Mouse (Mus musculus) intestine, postnatal 0 days (tissue): ENCODE measurements around the gene Enc1. TPM values are rescaled to one million over a fixed set of nuclear protein-coding genes. Genes with fewer than 3 reads are reported as not detected.
"Not testable (repeated sequence)": the region's sequence is repeated elsewhere in the genome, so short reads cannot be mapped to it uniquely, and the experiment has no call there.

Experiments
- ATAC-seq: fragments of 200-750 bp; cut with Nextera tagmentation; 2 replicates; pipeline ENCODE4 v1.8.0; 2017; ENCODE audit warnings: mild to moderate bottlenecking, moderate TSS enrichment, moderate library complexity
- H3K27ac ChIP-seq: fragments of 300-500 bp; sonication (generic); 2 replicates; pipeline ENCODE4 v1.5.1; 2014; ENCODE audit warnings: mild to moderate bottlenecking, low read depth, low read length, moderate library complexity
- H3K27me3 ChIP-seq: fragments of 300-500 bp; sonication (generic); replicated peaks from 2 replicates; pipeline ENCODE4 v1.6.1; 2014; ENCODE audit warnings: low read length, mixed read lengths; ENCODE audit not compliant: control insufficient read depth, insufficient read depth
- H3K36me3 ChIP-seq: fragments of 300-500 bp; sonication (generic); 2 replicates; pipeline ENCODE4 v1.6.1; 2014; ENCODE audit warnings: mild to moderate bottlenecking, moderate library complexity; ENCODE audit not compliant: control insufficient read depth, insufficient read depth
- H3K4me1 ChIP-seq: fragments of 300-500 bp; sonication (generic); replicated peaks from 2 replicates; pipeline ENCODE4 v1.6.1; 2014; ENCODE audit warnings: antibody characterized with exemption, low read length, mixed read lengths; ENCODE audit not compliant: control insufficient read depth, insufficient read depth
- H3K4me2 ChIP-seq: fragments of 300-500 bp; sonication (generic); replicated peaks from 2 replicates; pipeline ENCODE4 v1.6.1; 2014; ENCODE audit warnings: low read depth, mild to moderate bottlenecking, moderate library complexity
- H3K4me3 ChIP-seq: fragments of 300-500 bp; sonication (generic); 2 replicates; pipeline ENCODE4 v1.5.1; 2014; ENCODE audit warnings: low read depth, low read length
- H3K9ac ChIP-seq: fragments of 300-500 bp; sonication (generic); 2 replicates; pipeline ENCODE4 v1.6.1; 2014; ENCODE audit warnings: mild to moderate bottlenecking, low read depth, low read length
- H3K9me3 ChIP-seq: fragments of 300-500 bp; sonication (generic); 2 replicates; pipeline ENCODE4 v1.6.1; 2016; ENCODE audit warnings: mixed run types; ENCODE audit not compliant: control insufficient read depth
- CTCF ChIP-seq: sonication (generic); IDR thresholded peaks from 2 replicates; pipeline ENCODE4 v1.5.1; 2016; ENCODE audit warnings: low read depth, mild to moderate bottlenecking, control low read depth, antibody characterized with exemption, moderate library complexity
- WGBS: fragments of 180-500 bp; shearing (Covaris S2); extraction: QIAGEN DNeasy Blood & Tissue Kit; methylation state at CpG from one replicate; pipeline ENCODE4 v1.1.7; 2014; 5-methylcytosine and 5-hydroxymethylcytosine counted together
- polyA plus RNA-seq: library from polyadenylated mRNA; unstranded; fragments of >200 nt; fragmentation: Nextera tagmentation; extraction: Ambion mirVana; gene quantifications from 2 replicates; pipeline ENCODE4 v1.2.1, GENCODE M21; 2015

Gene Enc1
- polyA plus RNA-seq, 1 experiment from 2014 or later, result 2.3 TPM

DNA sequence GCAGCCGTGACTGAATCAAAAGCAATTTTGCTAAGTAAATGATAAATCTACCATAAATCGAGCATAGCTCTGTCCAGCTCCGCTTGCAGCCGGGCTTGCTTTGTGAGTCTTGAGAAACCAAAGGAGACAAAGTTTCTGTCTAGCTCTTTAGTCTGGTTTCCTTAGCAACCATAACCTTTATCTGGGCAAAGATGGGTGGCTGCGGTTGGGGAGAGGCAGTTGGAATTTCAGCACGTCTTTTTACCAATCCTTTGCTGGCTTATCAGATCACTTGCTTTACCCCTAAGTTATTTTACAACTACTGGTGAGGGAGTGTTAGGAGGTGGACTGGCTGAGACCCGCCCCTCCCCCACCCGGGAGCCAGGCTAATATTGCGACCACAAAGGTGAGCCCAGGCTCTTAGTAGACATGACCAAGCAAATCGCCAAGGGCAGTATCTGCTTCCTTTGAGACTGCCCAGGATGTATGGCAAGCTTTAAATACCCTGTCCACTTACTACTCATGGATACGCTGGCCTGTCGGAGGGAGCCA lies 16.0 kb downstream of the Enc1 start:
- TF ChIP-seq CTCF, result no peak
- no peak overlapping the region for H3K4me2 ChIP-seq
- H3K36me3 ChIP-seq, result peaks cover 6% of the 10 kb centered on the region; the same call in 1 of the 2 replicates
- no peak overlapping the region for H3K4me3 ChIP-seq
- H3K9ac ChIP-seq, result no peak overlapping the region
- H3K9me3 ChIP-seq, result no peaks in the 10 kb centered on the region
- WGBS, result 36% methylated on average over 12 of the region's 12 CpGs
- peaks cover 14% of the 10 kb centered on the region; the same call in 1 of the 2 replicates for H3K4me1 ChIP-seq
- ATAC-seq, result no peak
- no peaks in the 10 kb centered on the region for H3K27me3 ChIP-seq
- no peak overlapping the region for H3K27ac ChIP-seq

DNA sequence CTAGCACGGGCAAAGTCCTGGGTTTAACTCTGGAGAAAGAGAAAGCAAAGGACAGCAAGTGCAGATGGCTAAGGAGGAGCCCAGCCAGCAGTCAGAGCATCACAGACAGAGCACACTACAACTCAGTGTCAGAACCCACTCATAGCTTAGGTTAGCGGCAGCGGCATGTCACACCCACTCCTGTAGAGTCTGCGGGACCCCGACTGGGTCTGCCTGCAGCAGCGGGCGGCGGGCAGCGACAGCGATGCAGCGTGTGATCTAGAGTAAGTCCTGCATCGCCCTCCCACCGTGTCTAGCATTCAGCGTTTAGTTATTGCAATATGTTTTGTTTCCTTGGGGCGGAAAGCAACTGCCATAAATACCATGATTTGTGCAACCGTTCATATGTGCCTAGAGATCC lies 18.4 kb downstream of the Enc1 start:
- no peak overlapping the region for H3K9ac ChIP-seq
- no peaks in the 10 kb centered on the region for H3K36me3 ChIP-seq
- no peaks in the 10 kb centered on the region for H3K9me3 ChIP-seq
- peaks cover 7% of the 10 kb centered on the region; the same call in 1 of the 2 replicates for H3K4me1 ChIP-seq
- H3K27ac ChIP-seq, result no peak overlapping the region
- TF ChIP-seq CTCF, result no peak
- no peak overlapping the region for H3K4me2 ChIP-seq
- H3K27me3 ChIP-seq, result no peaks in the 10 kb centered on the region
- 76% methylated on average over 16 of the region's 16 CpGs for WGBS
- ATAC-seq, result no peak
- H3K4me3 ChIP-seq, result no peak overlapping the region

DNA sequence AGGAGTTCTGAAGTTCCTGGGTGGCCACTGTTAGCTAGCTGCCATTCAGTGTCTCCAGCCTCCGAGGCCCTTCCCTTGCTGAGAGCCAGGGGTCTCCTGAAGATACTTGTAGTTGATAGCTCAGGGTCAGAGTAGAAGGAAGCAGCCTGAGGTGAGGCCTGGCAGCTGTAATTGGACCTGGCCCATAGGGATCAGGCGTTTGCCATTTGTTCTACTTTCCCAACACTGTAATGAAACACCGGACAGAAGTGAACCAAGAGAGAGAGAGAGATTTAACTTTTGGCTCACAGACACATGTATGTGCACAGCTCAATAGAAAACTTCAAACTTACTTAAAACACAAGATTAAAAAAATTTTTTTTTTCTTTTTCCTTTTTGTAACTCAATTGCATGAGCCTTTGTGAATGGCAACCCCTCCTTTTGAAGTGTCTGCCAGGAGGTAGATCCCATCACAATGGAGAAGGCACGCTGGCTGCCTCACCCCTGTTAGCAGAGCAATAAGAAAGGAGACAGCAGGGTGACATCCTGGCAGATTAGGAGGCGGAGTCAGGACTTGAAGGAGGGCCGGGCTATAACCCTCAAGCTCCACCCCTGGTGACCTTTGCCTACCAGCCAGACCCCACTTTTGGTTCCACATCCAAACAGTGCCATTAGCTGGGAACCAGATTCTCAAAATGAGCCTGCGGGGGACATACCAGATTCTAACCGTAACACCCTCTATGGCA lies 19.7 kb downstream of the Enc1 start:
- Histone ChIP-seq H3K4me3 (no peak overlapping the region), H3K9ac (no peak overlapping the region), H3K4me1 (peaks cover 5% of the 10 kb centered on the region; the same call in 1 of the 2 replicates), H3K27me3 (no peaks in the 10 kb centered on the region), H3K9me3 (no peaks in the 10 kb centered on the region), H3K27ac (no peak overlapping the region), H3K36me3 (no peaks in the 10 kb centered on the region), H3K4me2 (no peak overlapping the region)
- WGBS, result 64% methylated on average over 8 of the region's 8 CpGs
- TF ChIP-seq CTCF, result no peak
- no peak for ATAC-seq

DNA sequence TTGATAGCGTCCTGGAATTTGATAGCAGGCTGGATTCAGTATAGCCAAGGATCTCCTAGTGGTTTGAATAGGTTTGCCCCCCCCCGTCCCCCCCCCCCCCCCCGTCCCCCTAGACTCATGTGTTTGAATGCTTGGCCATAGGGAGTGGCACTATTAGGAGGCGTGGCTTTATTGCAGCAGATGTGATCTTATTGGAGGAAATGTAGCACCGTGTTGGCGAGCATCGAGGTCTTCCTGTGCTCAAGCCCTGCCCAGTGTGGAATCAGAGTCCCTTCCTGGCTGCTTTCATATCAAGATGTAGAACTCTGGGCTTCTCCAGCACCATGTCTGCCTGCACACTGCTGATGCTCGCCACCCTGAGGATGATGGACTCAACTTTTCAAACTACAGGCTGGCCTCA lies 20.6 kb downstream of the Enc1 start:
- H3K4me3 ChIP-seq, result no peak overlapping the region
- no peak overlapping the region for H3K9ac ChIP-seq
- no peaks in the 10 kb centered on the region for H3K9me3 ChIP-seq
- TF ChIP-seq CTCF, result no peak
- H3K27ac ChIP-seq, result no peak overlapping the region
- 45% methylated on average over 6 of the region's 8 CpGs for WGBS
- no peak; the same call in 1 of the 2 replicates for ATAC-seq
- no peak overlapping the region for H3K4me2 ChIP-seq
- no peaks in the 10 kb centered on the region for H3K36me3 ChIP-seq
- no peaks in the 10 kb centered on the region for H3K27me3 ChIP-seq
- peaks cover 5% of the 10 kb centered on the region; the same call in 1 of the 2 replicates for H3K4me1 ChIP-seq

DNA sequence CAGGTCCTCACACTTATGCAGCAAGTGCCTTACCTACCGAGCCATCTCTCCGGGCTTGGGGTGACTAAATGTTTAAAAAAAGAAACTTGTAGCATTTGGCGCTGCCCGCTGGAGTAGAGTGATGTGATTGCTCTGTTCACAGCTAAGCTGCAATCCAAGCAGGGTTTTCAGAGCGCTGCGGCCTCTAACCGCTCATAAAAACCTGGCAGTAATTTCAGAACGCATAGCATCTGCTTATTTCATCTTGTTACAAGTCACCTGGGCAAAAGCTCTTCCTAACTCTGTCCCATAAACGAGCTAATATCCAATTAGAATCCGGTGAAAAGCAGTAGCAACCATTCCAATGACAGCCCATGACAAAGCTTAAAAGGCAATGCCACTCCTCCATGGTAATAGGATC lies 21.8 kb downstream of the Enc1 start:
- WGBS, result 79% methylated on average over 10 of the region's 10 CpGs
- no peak overlapping the region for H3K27ac ChIP-seq

DNA sequence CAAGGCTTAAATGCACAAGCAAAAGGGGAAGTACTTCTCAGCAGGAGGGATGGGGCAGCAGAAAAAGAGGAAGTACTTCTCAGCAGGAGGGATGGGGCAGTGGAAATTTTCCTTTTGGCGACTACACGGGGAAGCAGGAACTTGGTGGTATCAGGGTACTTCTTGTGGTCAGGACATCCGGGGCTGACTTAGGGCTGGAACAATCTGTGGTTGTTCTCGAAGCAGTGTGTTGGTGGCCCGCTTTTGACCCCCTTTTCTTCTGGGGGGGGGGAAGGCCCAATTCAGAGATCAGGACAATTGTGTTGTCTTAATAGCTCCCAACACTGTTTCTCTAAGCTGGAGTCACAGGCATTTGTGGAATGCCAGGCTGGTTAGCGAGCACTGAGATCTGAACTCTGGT lies 24.6 kb downstream of the Enc1 start:
- H3K27me3 ChIP-seq, H3K9ac ChIP-seq, H3K4me1 ChIP-seq, H3K27ac ChIP-seq, H3K4me2 ChIP-seq, H3K4me3 ChIP-seq, H3K9me3 ChIP-seq, ATAC-seq, H3K36me3 ChIP-seq: not testable (repeated sequence)
- 92% methylated on average over 6 of the region's 6 CpGs for WGBS

More for the DNA sequence above, 21.8 kb downstream of the Enc1 start:
- H3K4me3 ChIP-seq, result no peak overlapping the region
- no peak for ATAC-seq
- no peak overlapping the region for H3K9ac ChIP-seq
- H3K27me3 ChIP-seq, result no peaks in the 10 kb centered on the region
- H3K4me1 ChIP-seq, result peaks cover 5% of the 10 kb centered on the region; the same call in 1 of the 2 replicates
- no peak overlapping the region for H3K4me2 ChIP-seq
- TF ChIP-seq CTCF, result no peak
- no peaks in the 10 kb centered on the region for H3K9me3 ChIP-seq
- no peaks in the 10 kb centered on the region for H3K36me3 ChIP-seq
